Mouse (Mus musculus) ES-E14 (cell line): ENCODE data around the gene Slc35f1. TPM values are rescaled to one million over a fixed set of nuclear protein-coding genes. Genes with fewer than 3 reads are reported as not detected.

Source experiments
- DNase-seq: peaks from one replicate; pipeline ENCODE4 v3.0.0-alpha.2; 2013; ENCODE audit warnings: low read depth, low spot score
- H3K27ac ChIP-seq: 2 replicates; pipeline ENCODE4 v1.5.1; 2012; ENCODE audit warnings: low read depth, mild to moderate bottlenecking, low read length, moderate library complexity, mixed read lengths; ENCODE audit not compliant: poor library complexity, insufficient read depth, severe bottlenecking
- H3K36me3 ChIP-seq: 2 replicates; pipeline ENCODE4 v1.6.1; 2012; ENCODE audit warnings: mild to moderate bottlenecking, low read length, moderate library complexity, mixed read lengths; ENCODE audit not compliant: control insufficient read depth, poor library complexity, insufficient read depth, severe bottlenecking
- H3K4me1 ChIP-seq, 2 experiments: fragments of 150-350 bp in 1 of 2; sonication (generic) in 1 of 2; 2 replicates each; pipeline ENCODE4 v1.6.1; 2012; ENCODE audit warnings: low read length in 2 of 2, mild to moderate bottlenecking in 1 of 2, mixed read lengths in 1 of 2; ENCODE audit not compliant: control insufficient read depth in 2 of 2, insufficient read depth in 2 of 2, poor library complexity in 1 of 2
- H3K4me3 ChIP-seq, 2 experiments: fragments of 150-350 bp in 1 of 2; sonication (generic) in 1 of 2; 2 replicates each; pipeline ENCODE4 v1.5.1; 2012; ENCODE audit warnings: low read length in 2 of 2, low read depth in 1 of 2, mild to moderate bottlenecking in 1 of 2, mixed read lengths in 1 of 2; ENCODE audit not compliant: insufficient read depth in 1 of 2, poor library complexity in 1 of 2, severe bottlenecking in 1 of 2
- H3K9ac ChIP-seq: 2 replicates; pipeline ENCODE4 v1.6.1; 2012; ENCODE audit warnings: low read depth, mild to moderate bottlenecking, low read length, mixed read lengths; ENCODE audit not compliant: poor library complexity, insufficient read depth, severe bottlenecking
- H3K9me3 ChIP-seq: fragments of 150-350 bp; sonication (generic); 2 replicates; pipeline ENCODE4 v1.6.1; 2012; ENCODE audit warnings: low read depth, mild to moderate bottlenecking, low read length; ENCODE audit not compliant: control insufficient read depth, insufficient read depth
- CHD2 ChIP-seq: IDR thresholded peaks from 2 replicates; pipeline ENCODE4 v1.6.1; 2014; ENCODE audit warnings: mild to moderate bottlenecking, low read depth, low read length, inconsistent platforms
- HCFC1 ChIP-seq: IDR thresholded peaks from 2 replicates; pipeline ENCODE4 v1.6.1; 2012; ENCODE audit warnings: low read length, inconsistent platforms, borderline replicate concordance; ENCODE audit not compliant: insufficient read depth
- MAFK ChIP-seq: IDR thresholded peaks from 2 replicates; pipeline ENCODE4 v1.6.1; 2014; ENCODE audit warnings: mild to moderate bottlenecking, low read depth, low read length, inconsistent platforms; ENCODE audit not compliant: insufficient read depth
- ZC3H11A ChIP-seq: IDR thresholded peaks from 2 replicates; pipeline ENCODE4 v1.6.1; 2012; ENCODE audit warnings: low read depth, mild to moderate bottlenecking, inconsistent platforms, low read length, borderline replicate concordance
- ZNF384 ChIP-seq: IDR thresholded peaks from 2 replicates; pipeline ENCODE4 v1.6.1; 2012; ENCODE audit warnings: low read depth, low read length, inconsistent platforms
- in situ Hi-C, 2 experiments: fragments of 600-800 bp; cut with MboI; formaldehyde crosslinking; loops; one replicate each; pipeline ENCODE4 v1.15.1; 2025; ENCODE audit warnings: low sequenced_read_pairs in 2 of 2, inconsistent platforms in 1 of 2; ENCODE audit not compliant: unreplicated experiment in 2 of 2
- total RNA-seq: library from RNA; depleted of rRNA; stranded (reverse); fragments of 300-350 nt; gene quantifications from 2 replicates; pipeline ENCODE4 v1.2.3, GENCODE M21; 2012

Gene Slc35f1
- total RNA-seq, 1 experiment = 0.80 TPM

DNA sequence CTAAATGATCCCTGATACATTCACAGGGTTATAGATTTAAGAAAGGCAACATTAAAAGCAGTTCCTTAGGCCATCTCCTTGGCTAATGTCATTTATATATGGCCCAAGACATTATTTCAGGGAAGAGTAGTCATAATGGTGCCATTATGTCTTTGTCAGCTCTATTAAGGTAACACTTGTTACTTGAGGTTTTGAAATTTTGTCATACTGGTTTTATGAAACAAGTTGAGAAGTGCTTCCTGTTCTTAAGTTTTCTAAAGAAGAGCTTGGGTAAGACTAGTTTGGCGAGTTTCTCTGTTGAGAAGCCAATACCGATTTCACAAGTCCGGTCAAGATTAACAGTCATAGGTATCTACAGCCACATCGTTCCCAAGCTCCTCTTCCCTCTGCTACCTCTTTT is 122.5 kb downstream of the Slc35f1 start:
- H3K4me3 ChIP-seq = no peak overlapping the region
- H3K4me1 ChIP-seq = no peaks in the 10 kb centered on the region
- no peak for TF ChIP-seq CHD2
- TF ChIP-seq MAFK = no peak
- no peak for TF ChIP-seq ZNF384
- no peak for TF ChIP-seq ZC3H11A
- no peak for TF ChIP-seq HCFC1
- H3K9ac ChIP-seq = no peak overlapping the region
- DNase-seq = no peak
- no peak overlapping the region for H3K27ac ChIP-seq
- H3K36me3 ChIP-seq = no peaks in the 10 kb centered on the region
- H3K9me3 ChIP-seq = no peaks in the 10 kb centered on the region
- in situ Hi-C loops = no loop called here

DNA sequence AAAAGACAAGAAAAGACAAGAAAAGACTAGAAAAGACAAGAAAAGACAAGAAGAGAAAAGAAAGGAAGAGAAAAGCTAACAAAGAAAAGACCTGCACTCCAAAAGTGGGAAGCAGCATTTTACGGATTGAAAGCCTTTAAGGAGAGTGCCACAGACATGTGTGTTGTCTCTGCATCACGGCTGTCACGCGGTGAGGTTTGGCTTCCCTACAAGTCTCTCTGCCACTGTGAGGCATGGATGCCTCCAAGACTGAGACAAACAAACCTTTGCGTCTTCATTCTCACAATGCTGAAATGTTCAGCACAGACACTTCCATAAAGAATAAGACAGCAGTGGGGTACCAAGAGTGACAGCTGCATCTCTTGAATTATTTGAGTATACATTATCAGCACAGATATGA is 124.0 kb downstream of the Slc35f1 start:
- TF ChIP-seq MAFK (no peak), ZNF384 (no peak)
- no peak overlapping the region for H3K4me3 ChIP-seq
- H3K27ac ChIP-seq = no peak overlapping the region
- no peaks in the 10 kb centered on the region for H3K36me3 ChIP-seq
- in situ Hi-C loops = no loop called here
- H3K4me1 ChIP-seq = no peaks in the 10 kb centered on the region
- no peak overlapping the region for H3K9ac ChIP-seq
- no peaks in the 10 kb centered on the region for H3K9me3 ChIP-seq
- no peak for DNase-seq

DNA sequence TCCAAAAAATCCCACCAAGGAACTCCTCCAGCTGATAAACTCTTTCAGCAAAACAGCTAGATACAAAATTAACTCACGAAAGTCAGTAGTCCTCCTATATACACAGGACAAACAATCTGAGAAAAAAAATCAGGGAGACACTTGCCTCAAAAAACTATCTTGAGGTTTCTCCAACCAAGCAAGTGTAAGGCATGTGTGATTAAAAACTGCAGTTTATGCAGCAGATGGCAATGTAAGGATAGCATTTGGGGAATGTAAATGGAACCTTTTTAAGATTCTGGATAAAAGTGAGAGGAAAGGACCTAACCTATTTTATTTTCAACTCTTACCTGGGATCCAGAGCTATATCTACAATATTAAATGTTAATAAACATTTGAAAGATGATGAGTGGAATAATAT is 129.3 kb downstream of the Slc35f1 start:
- no peaks in the 10 kb centered on the region for H3K36me3 ChIP-seq
- H3K27ac ChIP-seq = no peak overlapping the region
- H3K4me1 ChIP-seq = no peaks in the 10 kb centered on the region
- no peak for DNase-seq
- H3K9ac ChIP-seq = no peak overlapping the region
- H3K9me3 ChIP-seq = no peaks in the 10 kb centered on the region
- in situ Hi-C loops = no loop called here
- H3K4me3 ChIP-seq = no peak overlapping the region
- TF ChIP-seq ZNF384 (no peak), HCFC1 (no peak), ZC3H11A (no peak), CHD2 (no peak), MAFK (no peak)

DNA sequence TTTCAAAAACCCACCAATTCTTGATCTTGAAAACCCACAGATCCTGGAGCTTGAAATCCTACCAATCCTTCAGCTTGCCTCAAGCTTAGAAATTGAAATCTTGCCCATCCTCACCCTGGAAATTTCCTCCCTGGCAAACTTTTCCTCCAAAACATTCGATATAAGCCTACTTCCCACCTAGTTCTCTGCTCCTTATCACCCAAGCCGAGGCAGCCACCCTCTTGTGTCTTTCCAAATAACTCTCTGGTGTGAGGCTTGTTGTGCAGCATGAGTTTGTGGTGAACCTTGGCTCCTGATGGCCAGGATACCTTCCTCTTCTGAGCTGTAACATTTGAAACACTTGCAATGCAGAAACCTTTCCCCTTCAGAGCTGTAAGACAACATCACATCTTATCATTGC is 132.6 kb downstream of the Slc35f1 start:
- Histone ChIP-seq H3K4me1 (no peaks in the 10 kb centered on the region), H3K9ac (no peak overlapping the region), H3K9me3 (no peaks in the 10 kb centered on the region), H3K27ac (no peak overlapping the region), H3K4me3 (no peak overlapping the region), H3K36me3 (no peaks in the 10 kb centered on the region)
- TF ChIP-seq ZNF384 (no peak), ZC3H11A (no peak), HCFC1 (no peak), MAFK (no peak), CHD2 (no peak)
- in situ Hi-C loops = no loop called here
- DNase-seq = no peak

DNA sequence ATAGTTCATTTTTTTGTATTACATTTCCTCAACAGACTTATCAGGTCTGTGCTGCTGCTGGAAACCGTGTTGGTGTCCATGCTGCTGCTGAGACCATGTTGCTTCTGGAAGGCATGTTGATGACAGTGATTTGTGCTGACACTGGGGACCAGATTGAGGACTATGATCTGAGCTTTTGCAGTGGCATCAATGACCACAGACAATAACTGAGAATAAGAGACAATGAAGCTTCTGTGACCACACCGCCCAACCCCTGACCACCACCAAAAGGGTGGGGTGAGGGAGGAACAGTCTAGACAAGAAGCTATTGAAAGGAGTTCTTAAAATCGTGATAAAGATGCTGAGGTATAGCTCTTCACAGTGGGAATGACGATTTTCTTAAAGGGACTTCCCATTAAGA is 135.4 kb downstream of the Slc35f1 start:
- Histone ChIP-seq H3K9me3 (no peaks in the 10 kb centered on the region), H3K9ac (no peak overlapping the region), H3K36me3 (no peaks in the 10 kb centered on the region), H3K4me3 (no peak overlapping the region), H3K27ac (no peak overlapping the region), H3K4me1 (no peaks in the 10 kb centered on the region)
- in situ Hi-C loops = no loop called here
- DNase-seq = no peak
- TF ChIP-seq ZNF384 (no peak), ZC3H11A (no peak), CHD2 (no peak), HCFC1 (no peak), MAFK (no peak)
